Mouse (Mus musculus) gastrocnemius, adult 8-10 months (tissue): ENCODE measurements at regions not wholly inside any gene's neighbourhood (a gene's known extent, or its start where the extent isn't known, plus 50 kb on each side); places are given as distances from the start of the nearest gene placed in this dataset.

Experiments
- DNase-seq, 2 experiments: peaks; one replicate each; pipeline ENCODE4 v3.0.0; 2022; ENCODE audit warnings: low spot score in 2 of 2

GRCm38 (mm10) chrX:11716773-11717172 is 389.2 kb downstream of the H2al1j start:
- DNase-seq = no peak

- DNase-seq = no peak
Observed at GRCm38 (mm10) chrX:11718778-11719177, 391.2 kb downstream of the H2al1j start.

- no peak for DNase-seq
Observed at GRCm38 (mm10) chrX:11720517-11720916, 392.9 kb downstream of the H2al1j start.

DNA sequence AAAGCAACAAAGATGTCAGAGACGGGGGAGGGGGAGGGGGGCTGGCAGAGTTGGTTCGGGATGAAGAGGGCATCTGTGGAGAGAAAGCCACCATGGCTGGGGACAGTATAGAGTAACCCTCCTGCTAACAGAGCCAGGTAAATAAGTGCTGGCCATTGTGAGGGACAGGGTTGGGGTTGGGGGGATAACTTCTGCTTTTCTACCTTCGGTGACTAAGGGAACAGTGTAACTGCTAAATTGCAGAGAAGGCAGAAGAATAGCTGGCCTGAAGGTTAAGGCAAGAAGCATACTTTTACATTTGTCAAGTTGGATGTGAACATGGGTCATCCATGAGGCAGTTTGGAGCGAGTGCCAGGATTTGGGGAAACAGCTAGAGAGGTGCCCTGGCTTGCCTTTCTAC is 395.1 kb downstream of the H2al1j start:
- DNase-seq = no peak

DNA sequence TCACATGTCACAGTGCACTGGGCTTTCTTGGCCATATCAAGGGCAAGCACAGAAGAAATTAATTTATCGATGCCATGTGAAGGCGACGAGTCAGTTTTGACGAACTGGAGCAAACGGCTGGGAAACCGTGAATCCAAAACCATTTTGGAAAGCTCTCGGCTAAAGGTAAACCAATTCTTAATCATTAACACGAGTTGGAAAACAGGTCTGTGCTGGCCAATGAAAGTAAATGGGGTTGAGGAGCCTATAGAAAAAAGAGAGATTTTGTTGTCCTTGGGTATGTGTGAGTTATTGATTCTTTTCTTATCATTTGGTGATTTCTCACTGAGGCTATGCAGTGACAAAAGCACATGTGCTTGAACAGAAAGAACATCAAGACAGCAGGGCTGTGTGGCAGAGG is 397.1 kb downstream of the H2al1j start:
- DNase-seq = no peak

- DNase-seq = no peak
Observed at GRCm38 (mm10) chrX:11726524-11727231, 399.1 kb downstream of the H2al1j start.

GRCm38 (mm10) chrX:11728481-11728880 is 400.9 kb downstream of the H2al1j start:
- peak; percentile 33 to 70 for DNase-seq

DNA sequence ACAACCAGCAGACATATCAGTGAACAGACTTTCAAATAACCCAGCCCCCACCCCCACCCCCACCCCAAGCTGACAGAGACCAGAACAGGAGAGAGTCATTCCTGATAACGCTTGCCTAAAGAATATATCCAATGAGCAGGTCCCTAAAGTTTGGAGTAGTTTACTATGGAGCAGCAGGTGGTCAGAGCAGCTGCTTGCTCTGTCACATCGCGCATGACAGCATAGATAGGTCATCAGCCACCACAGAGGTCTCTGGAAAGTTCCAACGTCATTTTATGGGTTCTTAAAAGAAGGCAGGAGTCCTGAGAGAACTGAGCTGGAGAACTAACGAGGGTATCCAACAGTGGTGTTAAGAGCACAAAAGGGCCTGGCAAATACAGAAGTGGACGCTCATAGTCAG is 402.4 kb downstream of the H2al1j start:
- no peak for DNase-seq

DNA sequence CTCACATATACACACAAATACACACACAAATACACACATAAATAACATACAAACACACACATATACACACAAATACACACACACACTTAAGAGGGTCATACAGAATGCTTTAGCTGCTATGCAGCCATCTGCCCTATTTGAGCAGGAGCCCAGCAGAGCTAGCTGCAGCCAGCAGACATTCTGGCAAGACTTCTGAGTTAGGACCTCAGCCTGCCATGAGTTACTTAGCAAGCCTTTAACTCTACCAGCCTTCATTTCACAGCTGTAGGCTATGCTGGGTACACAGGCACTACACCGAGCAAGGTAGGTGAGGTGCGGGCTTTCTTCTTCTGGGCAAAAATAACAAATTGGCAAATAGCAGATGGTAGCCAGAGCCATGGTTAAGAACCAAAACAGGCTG is 404.7 kb downstream of the H2al1j start:
- no peak for DNase-seq

DNA sequence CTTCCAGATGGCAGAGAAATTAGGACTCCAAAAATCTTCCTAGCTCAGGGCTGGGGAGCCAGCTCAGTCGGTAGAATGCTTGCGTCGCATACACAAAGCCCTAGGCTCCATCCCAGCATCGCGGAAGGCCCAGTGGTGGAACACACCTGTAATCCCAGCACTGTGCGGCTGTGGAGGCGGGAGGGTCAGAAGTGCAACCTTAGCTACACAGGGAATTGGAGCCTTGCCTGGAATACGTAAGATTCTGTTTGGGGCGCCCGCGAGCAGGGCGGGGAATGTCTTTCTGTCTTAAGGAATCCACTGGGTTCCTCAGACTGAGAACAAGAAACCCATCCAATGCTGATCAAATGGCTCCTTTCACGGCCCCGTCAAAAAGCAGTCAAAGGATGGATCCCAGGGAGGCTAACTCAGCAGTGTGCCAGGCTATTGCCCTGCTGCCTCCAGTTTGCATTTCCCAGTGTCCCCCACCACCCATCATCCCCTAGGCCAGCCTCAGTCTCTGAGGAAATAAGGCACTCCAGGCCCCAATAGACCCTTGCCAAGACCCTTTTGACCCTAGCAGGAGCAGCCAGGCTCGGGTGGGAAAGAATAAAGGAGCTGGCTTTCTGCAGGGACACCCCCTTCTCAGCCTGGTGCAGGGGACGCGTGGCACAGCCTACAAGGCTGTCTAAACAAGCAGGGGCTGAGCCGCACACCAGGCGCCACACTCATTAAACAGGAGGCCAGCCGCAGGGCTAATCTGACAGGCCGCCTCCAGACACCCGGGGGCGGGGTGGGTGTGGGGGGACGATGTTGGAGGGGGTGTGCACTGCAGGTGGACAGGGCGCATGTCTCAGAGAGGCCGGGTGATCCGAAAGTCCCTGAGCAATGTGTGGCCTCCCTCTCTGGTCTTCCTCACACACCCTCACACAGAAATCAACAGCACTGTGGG is 407.1 kb downstream of the H2al1j start:
- DNase-seq = no peak

DNA sequence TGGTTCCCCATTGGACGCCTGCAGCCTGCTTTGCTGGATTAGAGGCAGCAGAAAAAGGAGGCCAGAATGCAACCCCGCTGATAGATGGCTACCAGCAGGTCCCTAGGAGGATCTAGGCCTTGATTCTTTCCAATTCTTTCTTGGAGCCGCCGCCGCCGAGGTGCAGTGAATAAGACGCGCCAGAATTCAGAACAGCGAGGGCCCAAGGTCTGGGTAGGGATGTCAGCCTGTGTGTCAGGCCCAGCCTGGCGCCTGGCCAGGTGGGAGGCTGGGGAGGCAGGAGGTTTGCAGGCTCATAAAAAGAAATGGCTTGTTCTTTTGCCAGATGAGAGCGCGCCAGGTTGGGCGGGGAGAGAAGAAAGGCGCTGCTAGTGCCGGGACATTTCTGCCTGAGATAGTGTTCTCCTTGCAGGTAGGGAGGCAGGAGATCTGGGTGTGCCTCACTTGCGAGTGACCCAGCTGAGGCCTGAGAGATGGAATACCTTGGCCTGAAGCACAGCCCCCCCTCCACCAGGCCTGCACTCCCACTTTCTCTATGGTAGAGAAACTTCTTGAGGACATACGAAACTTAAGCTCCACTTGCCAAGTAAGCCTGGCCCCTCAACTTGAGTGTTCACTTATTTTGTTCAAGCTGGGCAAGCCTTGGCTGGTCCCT is 408.0 kb downstream of the H2al1j start:
- DNase-seq = peak; percentile 46 to 77

- peak; percentile 11 to 34 for DNase-seq
Observed at GRCm38 (mm10) chrX:11736481-11736880, 408.9 kb downstream of the H2al1j start.

GRCm38 (mm10) chrX:11739565-11739964 is 411.9 kb downstream of the H2al1j start:
- no peak for DNase-seq

DNA sequence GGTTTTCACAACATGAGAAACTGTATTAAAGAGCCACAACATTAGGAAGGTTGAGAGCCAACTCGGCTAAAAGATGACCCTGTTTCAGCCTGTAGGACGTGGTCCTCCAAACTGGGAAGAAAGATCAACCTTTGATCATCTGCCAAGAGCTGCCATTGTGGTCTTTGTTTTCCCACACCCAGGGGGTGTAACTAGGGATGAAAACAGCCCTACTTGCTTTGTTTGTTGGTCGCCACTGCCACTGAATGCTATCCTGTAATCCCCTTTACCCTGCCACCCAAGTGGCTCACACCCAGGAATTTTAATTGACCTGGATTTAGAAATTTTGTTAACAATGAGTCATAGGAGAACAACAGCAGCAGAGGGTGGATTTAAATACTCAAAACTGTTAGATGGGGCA is 414.2 kb downstream of the Bcor start:
- DNase-seq = no peak

- DNase-seq = no peak
Observed at GRCm38 (mm10) chrX:11747386-11748121, 412.6 kb downstream of the Bcor start.

DNA sequence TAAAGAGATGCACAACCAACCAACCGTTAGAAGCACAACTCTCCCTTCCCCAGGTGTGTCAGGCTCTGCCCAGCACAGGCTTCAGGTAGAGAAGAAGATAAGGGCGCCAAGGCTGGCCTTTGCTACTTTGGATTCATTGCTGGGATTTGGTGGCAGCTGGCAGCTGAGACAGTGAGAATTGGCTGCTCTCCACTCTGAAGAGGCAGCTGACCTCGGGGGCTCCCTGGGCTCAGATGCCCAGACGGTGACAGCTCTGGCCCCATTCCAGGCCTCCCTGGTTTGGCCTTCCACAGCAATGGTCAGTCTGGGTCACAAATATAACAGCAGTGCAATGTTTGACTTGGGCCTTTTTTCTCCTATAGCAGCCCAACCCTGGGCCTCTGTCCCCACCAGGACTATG is 411.9 kb downstream of the Bcor start:
- peak; percentile 58 to 80 for DNase-seq

DNA sequence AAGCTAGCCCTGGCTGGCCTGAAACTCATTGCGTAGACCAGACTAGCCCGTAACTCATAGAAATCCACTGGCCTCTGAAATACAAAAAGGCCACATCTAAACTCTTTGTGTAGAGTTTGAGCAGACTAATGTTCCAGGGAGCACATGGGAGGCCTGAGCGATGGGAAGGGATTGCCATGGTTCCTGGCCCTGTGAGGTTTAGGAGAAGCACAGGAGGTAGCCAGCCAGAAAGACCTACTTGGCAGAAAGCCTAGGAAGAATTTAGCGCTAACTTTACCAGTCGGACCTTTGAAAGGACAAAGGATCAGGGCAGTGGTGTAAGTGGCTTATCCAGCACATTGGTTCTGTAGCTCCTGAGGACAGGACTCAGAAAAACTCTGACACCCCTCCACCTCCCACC is 407.6 kb downstream of the Bcor start:
- DNase-seq = no peak

GRCm38 (mm10) chrX:11752973-11753590 is 407.1 kb downstream of the Bcor start:
- DNase-seq = no peak

DNA sequence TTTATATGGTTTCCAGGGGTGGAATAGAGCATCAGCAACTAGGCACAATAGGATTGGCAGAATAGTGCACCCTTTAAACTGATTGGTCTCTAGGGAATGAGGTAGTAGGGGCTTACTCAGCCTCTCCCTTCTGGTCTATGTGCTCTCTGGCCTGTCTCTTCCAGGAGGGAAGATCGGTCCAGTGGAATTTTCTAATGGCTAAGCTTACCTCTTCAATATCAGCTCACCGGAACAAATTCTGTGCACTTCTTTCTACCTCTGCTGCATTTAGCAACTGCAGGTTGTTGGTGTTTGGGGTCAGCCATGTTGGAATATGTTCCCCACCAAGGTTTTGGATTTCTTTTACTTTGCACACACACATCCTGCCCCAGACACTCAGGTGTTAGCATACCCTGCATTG is 405.1 kb downstream of the Bcor start:
- DNase-seq = no peak

DNA sequence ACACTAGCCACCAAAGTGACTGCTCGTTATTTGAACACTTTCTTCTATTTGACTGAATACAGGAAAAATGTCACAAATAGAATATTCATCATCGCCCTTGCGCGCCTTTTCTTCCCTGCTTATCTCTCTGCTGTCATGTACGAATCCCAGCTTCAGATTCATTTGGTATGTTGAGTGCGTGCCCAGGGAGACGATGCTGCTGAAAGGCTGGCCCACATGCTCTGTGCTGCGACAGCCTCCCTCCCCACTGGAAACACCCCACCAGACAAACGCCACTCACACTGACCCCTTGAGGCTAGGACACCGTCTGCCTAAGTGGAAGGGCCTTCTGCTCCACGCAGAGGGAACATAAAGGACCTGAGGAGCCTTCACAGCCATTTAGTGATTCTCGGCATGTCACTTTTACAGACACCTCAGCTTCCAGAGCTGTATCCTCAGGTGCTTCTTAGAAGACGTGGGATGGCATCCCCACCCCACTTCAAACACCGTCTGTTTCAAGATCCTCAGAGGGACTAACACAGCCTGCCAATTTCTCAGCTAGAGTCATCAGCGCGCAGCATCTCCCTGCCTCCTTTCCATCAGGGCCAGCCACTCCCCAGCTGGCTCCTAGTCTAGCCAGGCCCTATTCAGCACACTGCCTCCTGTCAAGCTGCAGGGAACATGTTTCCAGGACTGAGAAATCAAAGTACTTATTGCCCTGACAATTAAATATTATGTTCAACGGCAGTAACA is 396.6 kb downstream of the Bcor start:
- no peak for DNase-seq
